Mouse (Mus musculus) intestine, postnatal 0 days (tissue): ENCODE data around the gene Shb. TPM values are rescaled to one million over a fixed set of nuclear protein-coding genes. Genes with fewer than 3 reads are reported as not detected.
A peak's percentile ranks its signal among the peaks of the same experiment; 100 is the strongest.

Source experiments
- ATAC-seq: fragments of 200-750 bp; cut with Nextera tagmentation; 2 replicates; pipeline ENCODE4 v1.8.0; 2017; ENCODE audit warnings: mild to moderate bottlenecking, moderate TSS enrichment, moderate library complexity
- H3K27ac ChIP-seq: fragments of 300-500 bp; sonication (generic); 2 replicates; pipeline ENCODE4 v1.5.1; 2014; ENCODE audit warnings: mild to moderate bottlenecking, low read depth, low read length, moderate library complexity
- H3K27me3 ChIP-seq: fragments of 300-500 bp; sonication (generic); replicated peaks from 2 replicates; pipeline ENCODE4 v1.6.1; 2014; ENCODE audit warnings: low read length, mixed read lengths; ENCODE audit not compliant: control insufficient read depth, insufficient read depth
- H3K36me3 ChIP-seq: fragments of 300-500 bp; sonication (generic); 2 replicates; pipeline ENCODE4 v1.6.1; 2014; ENCODE audit warnings: mild to moderate bottlenecking, moderate library complexity; ENCODE audit not compliant: control insufficient read depth, insufficient read depth
- H3K4me1 ChIP-seq: fragments of 300-500 bp; sonication (generic); replicated peaks from 2 replicates; pipeline ENCODE4 v1.6.1; 2014; ENCODE audit warnings: antibody characterized with exemption, low read length, mixed read lengths; ENCODE audit not compliant: control insufficient read depth, insufficient read depth
- H3K4me2 ChIP-seq: fragments of 300-500 bp; sonication (generic); replicated peaks from 2 replicates; pipeline ENCODE4 v1.6.1; 2014; ENCODE audit warnings: low read depth, mild to moderate bottlenecking, moderate library complexity
- H3K4me3 ChIP-seq: fragments of 300-500 bp; sonication (generic); 2 replicates; pipeline ENCODE4 v1.5.1; 2014; ENCODE audit warnings: low read depth, low read length
- H3K9ac ChIP-seq: fragments of 300-500 bp; sonication (generic); 2 replicates; pipeline ENCODE4 v1.6.1; 2014; ENCODE audit warnings: mild to moderate bottlenecking, low read depth, low read length
- H3K9me3 ChIP-seq: fragments of 300-500 bp; sonication (generic); 2 replicates; pipeline ENCODE4 v1.6.1; 2016; ENCODE audit warnings: mixed run types; ENCODE audit not compliant: control insufficient read depth
- CTCF ChIP-seq: sonication (generic); IDR thresholded peaks from 2 replicates; pipeline ENCODE4 v1.5.1; 2016; ENCODE audit warnings: low read depth, mild to moderate bottlenecking, control low read depth, antibody characterized with exemption, moderate library complexity
- WGBS: fragments of 180-500 bp; shearing (Covaris S2); extraction: QIAGEN DNeasy Blood & Tissue Kit; methylation state at CpG from one replicate; pipeline ENCODE4 v1.1.7; 2014; 5-methylcytosine and 5-hydroxymethylcytosine counted together
- polyA plus RNA-seq: library from polyadenylated mRNA; unstranded; fragments of >200 nt; fragmentation: Nextera tagmentation; extraction: Ambion mirVana; gene quantifications from 2 replicates; pipeline ENCODE4 v1.2.1, GENCODE M21; 2015

Shb gene
- polyA plus RNA-seq, 1 experiment from 2014 or later, result 7.2 TPM

DNA sequence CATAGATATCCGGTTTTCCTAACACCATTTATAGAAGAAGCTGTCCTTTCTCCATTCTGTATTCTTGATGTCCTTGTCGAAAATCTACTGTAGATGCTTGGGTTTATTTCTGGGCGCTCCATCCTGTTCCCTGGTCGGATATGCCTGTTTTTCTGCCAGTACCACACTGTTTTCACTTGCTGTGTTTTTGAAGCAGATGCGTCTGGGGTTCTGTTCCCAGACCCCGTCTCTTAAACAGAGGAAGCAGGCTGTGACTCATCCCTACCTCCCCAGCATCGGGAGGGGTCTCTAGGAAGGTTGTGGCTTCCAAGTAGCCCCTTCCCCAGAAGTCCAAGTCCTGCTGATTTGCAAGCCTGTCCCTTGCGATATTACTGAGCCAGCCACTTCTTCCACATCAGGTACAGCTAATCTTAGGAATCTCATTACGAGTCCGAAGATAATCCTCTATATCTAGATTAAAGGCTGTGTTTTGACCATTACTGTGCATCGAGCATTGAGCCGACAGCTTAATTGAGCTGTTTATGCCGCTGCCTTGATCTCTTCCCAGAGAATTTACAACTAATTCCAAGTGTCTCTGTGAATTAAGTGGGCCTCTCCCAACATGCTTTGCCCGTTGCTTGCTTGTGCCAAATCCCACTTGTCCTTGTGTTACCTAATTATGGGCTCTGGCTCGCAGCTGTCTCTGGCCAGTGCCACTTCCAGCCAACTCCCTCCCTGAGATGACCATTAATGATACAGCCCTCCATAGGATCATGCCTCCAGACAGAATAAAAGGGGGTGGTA, 8.1 kb upstream of the Shb start:
- no peak overlapping the region for H3K27ac ChIP-seq
- H3K36me3 ChIP-seq, result no peaks in the 10 kb centered on the region
- no peak for ATAC-seq
- TF ChIP-seq CTCF, result no peak
- H3K9ac ChIP-seq, result no peak overlapping the region
- no peaks in the 10 kb centered on the region for H3K9me3 ChIP-seq
- H3K4me3 ChIP-seq, result no peak overlapping the region
- 70% methylated on average over 15 of the region's 15 CpGs for WGBS
- no peaks in the 10 kb centered on the region for H3K27me3 ChIP-seq
- H3K4me1 ChIP-seq, result no peaks in the 10 kb centered on the region
- H3K4me2 ChIP-seq, result no peak overlapping the region

DNA sequence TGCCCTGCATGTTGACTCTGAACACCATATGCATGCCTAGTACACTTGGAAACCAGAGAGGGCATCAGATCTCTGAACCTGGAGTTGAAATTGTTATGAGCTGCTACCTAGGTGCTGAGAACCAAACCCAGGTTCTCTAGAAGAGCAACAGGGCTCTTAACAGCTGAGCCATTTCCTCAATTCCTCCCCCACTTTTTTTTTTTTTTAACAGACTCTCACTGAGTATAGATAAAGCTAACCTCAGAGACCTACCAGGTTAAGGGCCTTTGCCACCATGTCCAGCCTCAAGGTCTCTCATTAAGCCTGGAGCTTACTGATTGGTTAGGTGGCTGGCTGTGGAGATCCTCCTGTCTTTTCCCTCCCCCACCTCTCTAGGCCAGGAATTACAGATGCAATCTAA, 6.9 kb upstream of the Shb start:
- no peak overlapping the region for H3K4me2 ChIP-seq
- TF ChIP-seq CTCF, result no peak
- no peak overlapping the region for H3K9ac ChIP-seq
- no peaks in the 10 kb centered on the region for H3K27me3 ChIP-seq
- H3K4me3 ChIP-seq, result no peak overlapping the region
- H3K9me3 ChIP-seq, result no peaks in the 10 kb centered on the region
- H3K4me1 ChIP-seq, result no peaks in the 10 kb centered on the region
- H3K36me3 ChIP-seq, result no peaks in the 10 kb centered on the region
- no peak overlapping the region for H3K27ac ChIP-seq
- ATAC-seq, result no peak

DNA sequence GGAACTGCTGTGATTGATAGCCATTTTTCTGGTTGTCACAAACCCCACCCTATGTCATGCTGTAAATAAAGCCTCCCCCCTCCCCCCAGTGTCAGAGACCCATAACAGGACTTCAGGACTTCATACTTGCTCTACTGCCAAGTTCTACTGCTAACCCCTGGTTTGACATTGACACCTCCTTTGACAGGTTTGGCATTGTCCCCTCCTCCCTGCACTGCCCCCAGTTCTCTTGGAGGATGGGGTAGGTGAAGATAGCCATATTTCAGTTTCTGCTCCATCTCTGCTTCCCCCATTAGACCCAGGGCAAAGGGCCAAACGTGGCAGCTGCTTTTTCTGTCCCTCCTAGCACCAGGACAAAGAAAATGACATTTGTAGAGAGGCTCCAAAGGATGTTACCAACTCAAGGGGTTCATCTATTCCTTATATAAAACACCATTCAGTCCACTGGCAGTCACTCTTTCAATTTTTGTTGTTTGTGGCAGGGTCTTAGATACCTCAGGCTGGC, 1.2 kb upstream of the Shb start:
- Histone ChIP-seq H3K27ac (no peak overlapping the region), H3K9ac (no peak overlapping the region), H3K27me3 (no peaks in the 10 kb centered on the region), H3K4me3 (no peak overlapping the region), H3K9me3 (no peaks in the 10 kb centered on the region), H3K4me1 (peaks cover 10% of the 10 kb centered on the region; the same call in 1 of the 2 replicates), H3K4me2 (no peak overlapping the region), H3K36me3 (no peaks in the 10 kb centered on the region)
- 50% methylated on average over 1 of the region's 1 CpGs for WGBS
- ATAC-seq, result no peak
- TF ChIP-seq CTCF, result no peak

DNA sequence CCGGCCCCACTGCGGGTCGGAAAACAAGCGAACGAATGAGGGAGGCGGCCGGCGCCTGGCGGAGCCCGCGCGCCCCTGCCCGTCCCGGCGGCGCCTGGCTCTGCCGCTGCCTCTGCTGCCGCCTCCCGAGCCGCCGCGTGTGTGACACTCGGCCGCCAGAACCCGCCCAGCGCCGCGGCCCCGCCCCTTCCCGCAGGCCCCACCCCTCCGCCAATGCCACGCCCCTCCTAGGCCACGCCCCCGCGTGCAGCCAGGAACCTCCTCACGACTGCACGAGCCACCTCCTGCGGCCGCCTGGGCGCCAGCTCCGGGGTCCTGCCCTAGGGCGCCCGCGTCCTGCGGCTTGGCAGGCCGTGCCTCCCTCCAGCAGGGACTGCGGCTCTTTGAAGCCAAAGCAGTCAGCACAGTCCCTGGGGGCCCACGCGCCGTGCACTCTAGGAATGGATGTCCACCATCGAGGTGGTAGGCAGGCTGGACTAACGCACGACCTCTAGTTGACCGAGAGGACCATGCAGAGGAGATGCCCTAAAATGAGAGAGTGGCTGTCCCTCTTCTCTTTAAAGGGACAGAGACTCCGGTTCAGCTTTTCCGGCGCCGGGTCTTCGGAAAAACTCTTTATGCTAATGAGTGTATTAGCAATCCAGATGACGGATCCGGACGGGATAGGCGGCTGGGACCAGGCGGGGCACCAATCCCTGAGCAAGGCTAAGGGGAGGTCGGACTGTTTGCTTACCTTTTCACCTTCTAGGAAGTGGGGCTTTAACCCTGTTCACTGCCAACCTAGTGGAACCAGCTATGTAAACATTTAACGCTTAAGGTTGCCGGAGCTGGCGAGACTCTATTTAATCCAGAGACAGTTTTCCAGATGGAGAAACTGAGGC, 1.4 kb downstream of the Shb start:
- under 1% methylated on average over 54 of the region's 68 CpGs for WGBS
- no peaks in the 10 kb centered on the region for H3K27me3 ChIP-seq

DNA sequence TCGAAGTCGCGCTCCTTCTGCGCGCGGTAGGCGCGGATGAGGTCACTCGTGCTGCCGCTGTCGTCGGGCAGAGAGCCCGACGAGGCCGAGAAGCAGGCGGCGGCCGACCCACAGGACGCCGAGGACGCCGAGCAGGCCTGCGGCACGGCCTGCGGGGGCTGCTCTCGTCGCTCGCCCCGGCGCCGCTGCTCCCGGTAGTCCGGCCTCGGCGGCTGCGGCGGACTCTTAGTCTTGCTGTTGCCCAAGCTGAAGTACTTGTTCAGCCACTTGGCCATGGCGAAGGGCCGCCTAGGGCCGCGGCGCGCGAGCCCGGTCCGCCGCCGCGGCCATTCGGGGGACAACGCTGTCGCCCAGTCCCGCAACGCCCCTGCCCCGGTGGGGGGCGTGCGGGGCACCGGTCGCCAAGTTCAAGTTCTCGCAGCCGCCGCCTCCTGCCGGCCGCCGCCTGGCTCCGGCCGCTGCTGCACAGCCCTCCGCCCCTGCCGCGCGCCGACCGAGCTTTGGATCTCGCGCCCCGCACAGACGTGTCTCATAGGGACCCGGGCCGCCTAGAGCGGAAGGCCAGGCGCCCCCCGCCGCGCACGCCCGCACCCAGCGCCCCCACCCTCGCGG, 2.2 kb downstream of the Shb start:
- Histone ChIP-seq H3K4me1 (peaks cover 22% of the 10 kb centered on the region), H3K9ac (peak overlapping the region; percentile 94), H3K36me3 (no peaks in the 10 kb centered on the region), H3K4me3 (peak overlapping the region; percentile 84), H3K9me3 (no peaks in the 10 kb centered on the region), H3K4me2 (peak overlapping the region; percentile 98), H3K27ac (peak overlapping the region; percentile 94), H3K27me3 (no peaks in the 10 kb centered on the region)
- WGBS, result under 1% methylated on average over 82 of the region's 89 CpGs
- peak; percentile 14; the same call in 1 of the 2 replicates for ATAC-seq
- TF ChIP-seq CTCF, result no peak

More for the DNA sequence above, 1.4 kb downstream of the Shb start:
- Histone ChIP-seq H3K27ac (peak overlapping the region; percentile 94), H3K9me3 (no peaks in the 10 kb centered on the region), H3K4me2 (peak overlapping the region; percentile 98), H3K4me3 (peak overlapping the region; percentile 84), H3K9ac (peak overlapping the region; percentile 94), H3K36me3 (no peaks in the 10 kb centered on the region), H3K4me1 (peaks cover 22% of the 10 kb centered on the region)
- peak; percentile 90 for ATAC-seq
- peak; percentile 51 for TF ChIP-seq CTCF
